Mouse (Mus musculus): ENCODE measurements at regions not wholly inside any gene's neighbourhood (a gene's known extent, or its start where the extent isn't known, plus 50 kb on each side); places are given as distances from the start of the nearest gene placed in this dataset.
A peak's percentile ranks its signal among the peaks of the same experiment; 100 is the strongest.

- DNase-seq (ENCODE audit: low spot score): no peak
Observed at GRCm38 (mm10) chr14:72219523-72219922, 272.1 kb downstream of the Gm9195 start.

- no peak for DNase-seq (ENCODE audit: low spot score)
Observed at GRCm38 (mm10) chr14:72200307-72200706, 291.3 kb downstream of the Gm9195 start.

GRCm38 (mm10) chr14:72199900-72200299, 291.7 kb downstream of the Gm9195 start:
- no peak for DNase-seq (ENCODE audit: low spot score)

GRCm38 (mm10) chr14:72197972-72198371, 293.7 kb downstream of the Gm9195 start:
- no peak for DNase-seq (ENCODE audit: low spot score)

- peak; percentile 53 for DNase-seq (ENCODE audit: low spot score)
Observed at GRCm38 (mm10) chr14:72187329-72187984, 304.2 kb downstream of the Gm9195 start.

- DNase-seq (ENCODE audit: low spot score): no peak
Observed at GRCm38 (mm10) chr14:72175751-72176150, 315.9 kb downstream of the Gm9195 start.

GRCm38 (mm10) chr14:72172549-72173405, 318.9 kb downstream of the Gm9195 start:
- DNase-seq (ENCODE audit: low spot score): no peak

- no peak for DNase-seq (ENCODE audit: low spot score)
Observed at GRCm38 (mm10) chr14:72171777-72172176, 319.9 kb downstream of the Gm9195 start.

- DNase-seq (ENCODE audit: low spot score): peak; percentile 62
Observed at GRCm38 (mm10) chr14:72158537-72159323, 332.9 kb downstream of the Gm9195 start.

GRCm38 (mm10) chr14:72155197-72155907, 336.3 kb downstream of the Gm9195 start:
- peak; percentile 18 for DNase-seq (ENCODE audit: low spot score)

- DNase-seq (ENCODE audit: low spot score): no peak
Observed at GRCm38 (mm10) chr14:72151676-72152075, 340.0 kb downstream of the Gm9195 start.

GRCm38 (mm10) chr14:72149463-72149862, 342.2 kb downstream of the Gm9195 start:
- DNase-seq (ENCODE audit: low spot score): peak; percentile 73

GRCm38 (mm10) chr14:72148886-72149285, 342.8 kb downstream of the Gm9195 start:
- no peak for DNase-seq (ENCODE audit: low spot score)

GRCm38 (mm10) chr14:72146381-72146780, 345.3 kb downstream of the Gm9195 start:
- DNase-seq (ENCODE audit: low spot score): no peak

- DNase-seq (ENCODE audit: low spot score): no peak
Observed at GRCm38 (mm10) chr14:72142883-72143487, 348.7 kb downstream of the Gm9195 start.

GRCm38 (mm10) chr14:72141136-72141535, 350.5 kb downstream of the Gm9195 start:
- no peak for DNase-seq (ENCODE audit: low spot score)

- no peak for DNase-seq (ENCODE audit: low spot score)
Observed at GRCm38 (mm10) chr14:72130149-72130548, 361.5 kb downstream of the Gm9195 start.

GRCm38 (mm10) chr14:72121786-72122185, 369.9 kb downstream of the Gm9195 start:
- no peak for DNase-seq (ENCODE audit: low spot score)

- peak; percentile 21 for DNase-seq (ENCODE audit: low spot score)
Observed at GRCm38 (mm10) chr14:72121006-72121405, 370.6 kb downstream of the Gm9195 start.

- DNase-seq (ENCODE audit: low spot score): no peak
Observed at GRCm38 (mm10) chr14:72116842-72117241, 374.8 kb downstream of the Gm9195 start.

GRCm38 (mm10) chr14:72113377-72113993, 378.2 kb downstream of the Gm9195 start:
- DNase-seq (ENCODE audit: low spot score): no peak

All from embryo, embryonic 10 days (tissue).